Mouse (Mus musculus) forebrain, embryonic 16.5 days (tissue): Measurements from ENCODE around the gene Myh7. TPM values are rescaled to one million over a fixed set of nuclear protein-coding genes. Genes with fewer than 3 reads are reported as not detected.
"Not testable (repeated sequence)": the region's sequence is repeated elsewhere in the genome, so short reads cannot be mapped to it uniquely, and the experiment has no call there.

Source experiments
- ATAC-seq: fragments of 200-750 bp; cut with Nextera tagmentation; 2 replicates; pipeline ENCODE4 v1.8.0; 2017; ENCODE audit warnings: mild to moderate bottlenecking, moderate library complexity
- H3K27ac ChIP-seq: fragments of 300-500 bp; sonication (generic); 2 replicates; pipeline ENCODE4 v1.5.1; 2014; ENCODE audit warnings: low read length, control low read depth
- H3K27me3 ChIP-seq: fragments of 300-500 bp; sonication (generic); replicated peaks from 2 replicates; pipeline ENCODE4 v1.6.1; 2014; ENCODE audit warnings: low read length; ENCODE audit not compliant: control insufficient read depth, insufficient read depth
- H3K36me3 ChIP-seq: fragments of 300-500 bp; sonication (generic); 2 replicates; pipeline ENCODE4 v1.6.1; 2014; ENCODE audit not compliant: control insufficient read depth, insufficient read depth
- H3K4me1 ChIP-seq: fragments of 300-500 bp; sonication (generic); replicated peaks from 2 replicates; pipeline ENCODE4 v1.6.1; 2014; ENCODE audit warnings: low read length; ENCODE audit not compliant: control insufficient read depth, insufficient read depth
- H3K4me2 ChIP-seq: fragments of 300-500 bp; sonication (generic); 2 replicates; pipeline ENCODE4 v1.6.1; 2014; ENCODE audit warnings: mild to moderate bottlenecking, low read length, control low read depth
- H3K4me3 ChIP-seq: fragments of 300-500 bp; sonication (generic); replicated peaks from 2 replicates; pipeline ENCODE4 v1.5.1; 2014; ENCODE audit warnings: mild to moderate bottlenecking, low read length, control low read depth
- H3K9ac ChIP-seq: fragments of 300-500 bp; sonication (generic); replicated peaks from 2 replicates; pipeline ENCODE4 v1.6.1; 2014; ENCODE audit warnings: low read depth, low read length, control low read depth
- H3K9me3 ChIP-seq: fragments of 300-500 bp; sonication (generic); 2 replicates; pipeline ENCODE4 v1.6.1; 2016; ENCODE audit warnings: low read length; ENCODE audit not compliant: control insufficient read depth
- WGBS: fragments of 180-500 bp; shearing (Covaris S2); extraction: QIAGEN DNeasy Blood & Tissue Kit; methylation state at CpG from one replicate; pipeline ENCODE4 v1.1.7; 2014; 5-methylcytosine and 5-hydroxymethylcytosine counted together
- polyA plus RNA-seq: library from polyadenylated mRNA; unstranded; fragments of >200 nt; fragmentation: Nextera tagmentation; extraction: Ambion mirVana; gene quantifications from 2 replicates; pipeline ENCODE4 v1.2.1, GENCODE M21; 2015

Myh7 gene
- polyA plus RNA-seq, 1 experiment from 2014 or later: 7.4 TPM

GRCm38 (mm10) chr14:55006541-55006940 lies 12.1 kb upstream of the Myh7 start:
- no peak overlapping the region for H3K4me3 ChIP-seq
- no peak overlapping the region for H3K4me2 ChIP-seq
- ATAC-seq: no peak
- H3K27me3 ChIP-seq: no peaks in the 10 kb centered on the region
- H3K36me3 ChIP-seq: no peaks in the 10 kb centered on the region
- no peak overlapping the region for H3K9ac ChIP-seq
- WGBS: 70% methylated on average over 3 of the region's 3 CpGs
- peaks cover 5% of the 10 kb centered on the region for H3K4me1 ChIP-seq
- H3K27ac ChIP-seq: no peak overlapping the region
- H3K9me3 ChIP-seq: no peaks in the 10 kb centered on the region

DNA sequence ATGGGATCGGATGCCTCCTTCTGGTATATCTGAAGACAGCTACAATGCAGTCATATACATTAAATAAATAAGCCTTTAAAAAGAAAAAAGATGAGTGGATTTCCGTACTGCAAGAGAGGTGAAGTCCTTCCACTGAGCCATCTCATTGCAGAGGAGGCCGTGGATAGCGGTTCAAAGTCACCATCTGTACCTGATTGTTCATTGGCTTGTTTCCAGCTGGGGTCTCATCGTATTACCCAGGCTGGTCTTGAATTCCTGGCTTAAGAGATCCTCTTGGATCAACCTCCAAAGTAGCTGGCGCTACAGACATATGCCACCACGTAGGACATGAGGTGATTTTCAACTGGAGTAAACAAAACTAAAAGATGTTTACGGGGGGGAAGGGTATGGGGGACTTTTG lies 11.5 kb upstream of the Myh7 start:
- Histone ChIP-seq H3K27me3 (no peaks in the 10 kb centered on the region), H3K36me3 (no peaks in the 10 kb centered on the region), H3K4me1 (peaks cover 5% of the 10 kb centered on the region), H3K4me2 (no peak overlapping the region), H3K9ac (no peak overlapping the region), H3K27ac (no peak overlapping the region), H3K4me3 (no peak overlapping the region), H3K9me3 (no peaks in the 10 kb centered on the region)
- 72% methylated on average over 8 of the region's 8 CpGs for WGBS
- no peak for ATAC-seq

DNA sequence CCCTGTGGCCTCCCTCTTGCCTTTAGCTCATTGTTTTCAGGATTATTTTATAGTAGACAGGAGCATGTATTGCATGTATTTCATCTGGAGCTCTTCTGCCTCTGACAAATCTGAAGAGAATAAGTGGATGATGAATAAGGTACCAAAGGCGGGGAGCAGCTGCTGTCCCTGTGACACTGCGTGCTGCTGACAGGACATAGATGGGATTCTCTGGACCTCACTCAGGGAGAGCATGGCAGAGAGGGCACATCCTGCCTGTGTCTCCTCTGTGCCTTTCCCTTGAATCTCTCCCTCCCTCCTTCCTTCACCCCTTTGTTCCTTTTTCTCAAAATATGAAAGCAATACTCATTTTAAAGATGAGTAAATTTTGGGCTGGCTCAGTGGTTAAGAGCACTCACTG lies 11.1 kb upstream of the Myh7 start:
- ATAC-seq: no peak
- Histone ChIP-seq H3K4me3 (no peak overlapping the region), H3K4me2 (no peak overlapping the region), H3K27ac (no peak overlapping the region), H3K4me1 (peaks cover 5% of the 10 kb centered on the region), H3K36me3 (no peaks in the 10 kb centered on the region), H3K27me3 (no peaks in the 10 kb centered on the region), H3K9ac (no peak overlapping the region), H3K9me3 (no peaks in the 10 kb centered on the region)
- WGBS: 89% methylated on average over 2 of the region's 2 CpGs

DNA sequence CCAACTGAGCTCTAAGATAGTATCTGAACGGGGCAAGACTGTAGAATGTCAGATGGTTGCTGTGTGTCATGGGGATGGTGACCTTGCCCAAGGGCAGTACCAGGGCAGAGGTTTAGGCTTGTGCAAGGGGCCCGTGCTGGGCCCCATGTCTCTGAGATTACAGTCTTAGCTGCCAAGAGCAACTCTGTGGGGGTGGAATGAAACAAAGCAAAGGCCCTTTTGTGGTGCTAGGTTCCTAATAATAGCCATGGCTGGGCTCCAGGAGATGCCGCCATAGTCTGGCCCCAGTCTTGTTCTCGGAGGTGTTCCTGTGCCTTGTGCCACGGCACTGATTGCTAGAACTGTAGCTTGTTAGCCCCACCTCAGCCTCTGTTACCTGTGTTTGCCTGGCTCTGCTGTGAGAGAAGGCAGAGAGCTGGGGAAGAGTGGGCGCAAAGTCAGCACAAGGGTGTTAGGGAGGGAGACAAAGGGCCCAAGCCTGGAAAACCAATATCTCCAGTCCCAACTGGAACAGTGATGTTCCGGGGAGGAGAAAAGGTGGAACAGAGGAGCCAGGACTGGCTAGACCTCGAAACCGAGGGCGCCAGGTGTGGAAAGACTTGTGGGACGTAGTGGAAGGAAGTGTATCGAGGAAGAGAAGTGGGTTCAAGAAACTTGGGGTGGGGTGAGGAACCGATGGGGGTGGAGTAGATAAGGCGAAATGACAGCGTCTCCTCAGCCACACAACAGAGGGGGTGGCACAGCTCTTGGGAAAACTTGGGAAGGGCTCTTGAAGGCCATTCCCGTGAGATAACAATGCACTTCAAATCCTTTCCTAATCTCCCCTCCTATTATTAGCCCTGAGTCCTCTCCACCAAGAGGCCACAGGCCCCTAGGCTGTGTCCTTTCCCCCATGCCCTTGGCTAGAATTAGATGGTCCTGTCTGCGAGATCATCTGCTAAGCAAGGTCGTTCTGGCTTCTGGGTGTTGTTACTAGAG lies 9.7 kb upstream of the Myh7 start:
- 65% methylated on average over 18 of the region's 18 CpGs for WGBS
- Histone ChIP-seq H3K4me2 (no peak overlapping the region), H3K4me1 (peaks cover 5% of the 10 kb centered on the region), H3K9me3 (no peaks in the 10 kb centered on the region), H3K4me3 (no peak overlapping the region), H3K36me3 (no peaks in the 10 kb centered on the region), H3K27ac (no peak overlapping the region), H3K9ac (no peak overlapping the region), H3K27me3 (no peaks in the 10 kb centered on the region)
- no peak for ATAC-seq

DNA sequence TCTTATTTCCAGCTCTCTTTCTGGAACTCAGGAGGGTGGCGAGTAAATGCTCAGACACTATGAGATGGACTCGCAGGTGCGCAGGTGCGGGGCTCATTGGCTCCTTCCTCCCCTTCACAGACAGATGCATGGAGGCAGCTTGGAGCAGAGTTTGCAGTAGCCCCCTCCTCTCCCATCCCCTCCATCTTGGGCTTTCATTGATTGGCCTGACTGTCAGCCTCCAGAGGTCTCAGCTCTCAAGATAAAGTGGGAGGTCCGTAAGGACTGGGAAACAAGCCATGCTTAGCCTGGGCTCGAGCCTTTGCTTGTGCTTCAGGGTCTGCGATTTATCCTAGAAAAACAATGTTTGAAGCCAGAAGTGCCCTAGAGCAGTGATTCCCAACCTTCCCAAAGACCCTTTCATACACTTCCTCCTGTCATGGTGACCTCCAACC lies 8.3 kb upstream of the Myh7 start:
- no peaks in the 10 kb centered on the region for H3K9me3 ChIP-seq
- no peaks in the 10 kb centered on the region for H3K27me3 ChIP-seq
- no peak overlapping the region for H3K4me2 ChIP-seq
- no peak overlapping the region for H3K27ac ChIP-seq
- H3K4me1 ChIP-seq: peaks cover 5% of the 10 kb centered on the region
- WGBS: 65% methylated on average over 7 of the region's 7 CpGs
- H3K4me3 ChIP-seq: no peak overlapping the region
- H3K36me3 ChIP-seq: no peaks in the 10 kb centered on the region
- ATAC-seq: no peak
- H3K9ac ChIP-seq: no peak overlapping the region

GRCm38 (mm10) chr14:55001938-55002686 lies 7.7 kb upstream of the Myh7 start:
- Histone ChIP-seq H3K36me3 (no peaks in the 10 kb centered on the region), H3K9me3 (no peaks in the 10 kb centered on the region), H3K4me3 (no peak overlapping the region), H3K4me2 (no peak overlapping the region), H3K27me3 (no peaks in the 10 kb centered on the region), H3K27ac (no peak overlapping the region), H3K4me1 (peaks cover 8% of the 10 kb centered on the region), H3K9ac (no peak overlapping the region)
- no peak for ATAC-seq
- 53% methylated on average over 12 of the region's 12 CpGs for WGBS

DNA sequence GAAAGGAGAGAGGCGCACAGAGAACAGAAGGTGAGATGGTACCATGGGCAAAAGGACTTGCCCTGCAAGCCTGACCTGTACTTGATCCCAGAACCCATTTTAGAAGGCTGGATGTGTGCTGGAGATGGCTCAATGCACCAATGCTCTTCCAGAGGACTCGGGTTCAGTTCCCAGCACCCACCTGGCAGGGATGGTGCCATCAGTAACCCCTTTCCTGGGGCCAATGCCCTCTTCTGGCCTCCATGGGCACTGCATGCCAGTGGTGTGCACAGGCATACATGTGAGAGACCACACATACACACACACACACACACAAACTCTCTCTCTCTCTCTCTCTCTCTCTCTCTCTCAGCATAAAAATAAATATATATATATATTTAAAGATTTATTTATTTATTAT lies 7.0 kb upstream of the Myh7 start:
- no peak overlapping the region for H3K27ac ChIP-seq
- no peaks in the 10 kb centered on the region for H3K36me3 ChIP-seq
- peaks cover 14% of the 10 kb centered on the region for H3K4me1 ChIP-seq
- H3K4me3 ChIP-seq: no peak overlapping the region
- H3K4me2 ChIP-seq: no peak overlapping the region
- no peaks in the 10 kb centered on the region for H3K9me3 ChIP-seq
- 100% methylated on average over 2 of the region's 2 CpGs for WGBS
- H3K27me3 ChIP-seq: no peaks in the 10 kb centered on the region
- ATAC-seq: no peak
- no peak overlapping the region for H3K9ac ChIP-seq

DNA sequence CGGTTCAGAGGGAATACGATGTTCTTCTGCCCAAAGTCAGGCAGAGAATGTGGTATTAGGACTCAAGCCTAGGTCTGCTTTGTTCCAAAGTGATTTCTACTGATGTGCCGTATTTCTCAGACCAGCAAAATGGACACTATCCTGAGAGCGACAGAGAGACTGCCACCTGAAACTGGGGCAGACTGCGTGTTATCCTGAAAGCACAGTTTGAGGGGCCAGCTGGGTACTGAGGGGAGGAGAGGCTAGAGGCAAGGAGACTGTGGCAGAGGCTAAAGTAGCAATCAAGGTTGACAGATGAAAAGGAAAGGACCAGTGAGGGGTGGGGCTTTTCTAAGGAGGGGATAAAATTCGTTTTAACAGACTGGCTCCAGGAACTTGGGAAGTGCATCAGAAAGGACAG lies 6.4 kb upstream of the Myh7 start:
- H3K27ac ChIP-seq: no peak overlapping the region
- ATAC-seq: no peak
- no peaks in the 10 kb centered on the region for H3K27me3 ChIP-seq
- H3K4me1 ChIP-seq: peaks cover 20% of the 10 kb centered on the region
- H3K36me3 ChIP-seq: no peaks in the 10 kb centered on the region
- H3K4me3 ChIP-seq: no peak overlapping the region
- no peak overlapping the region for H3K4me2 ChIP-seq
- H3K9ac ChIP-seq: no peak overlapping the region
- WGBS: 79% methylated on average over 6 of the region's 6 CpGs
- no peaks in the 10 kb centered on the region for H3K9me3 ChIP-seq

- 80% methylated on average over 5 of the region's 5 CpGs for WGBS
Observed at GRCm38 (mm10) chr14:54999868-55000267, 5.4 kb upstream of the Myh7 start.

More at GRCm38 (mm10) chr14:54999868-55000267, 5.4 kb upstream of the Myh7 start:
- not testable (repeated sequence) for H3K4me2 ChIP-seq, H3K36me3 ChIP-seq, H3K9ac ChIP-seq, H3K27me3 ChIP-seq, H3K4me3 ChIP-seq, H3K9me3 ChIP-seq, H3K27ac ChIP-seq, ATAC-seq
- H3K4me1 ChIP-seq: peaks cover 29% of the 10 kb centered on the region
